ENCODE assay signal across 24 mouse cellular contexts in the genomic region with DNA sequence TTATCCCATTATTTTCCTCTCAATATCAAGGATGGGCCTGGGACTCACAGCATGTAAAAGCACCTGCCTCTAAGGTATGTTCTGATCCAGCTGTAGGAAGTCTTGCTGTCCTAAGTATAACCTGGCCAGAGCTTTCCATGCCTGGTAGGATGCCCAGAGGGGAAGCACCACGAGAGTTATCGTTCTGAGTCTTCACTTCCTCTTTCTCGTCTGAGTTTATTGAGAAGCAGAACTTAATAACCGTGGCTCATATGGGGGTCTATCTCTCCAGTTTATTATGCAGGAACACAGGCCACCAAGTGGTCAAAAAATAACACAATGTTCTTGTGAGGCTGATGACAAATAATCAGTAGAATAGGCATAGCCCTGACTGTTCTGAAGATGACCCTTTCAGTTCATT.
DNase-seq lines count a peak whose midpoint lies in the region; ATAC-seq and TF ChIP-seq lines count a peak whose summit lies in the region.
"Had no signal": no experiment of that assay in that cellular context is flagged by ENCODE, and none has a peak within 500 bp of the region (broad histone marks: within the 10 kb centered on the region; RNA-seq: fewer than 3 reads in every experiment).

No protein-coding gene starts in this region.

- H3K27ac ChIP-seq in MEL (ENCODE audit: control insufficient read depth, low read depth, low read length), result no peak overlapping the region
- H3K27ac ChIP-seq: forebrain, embryonic 10.5 days; forebrain, embryonic 13.5 days; heart, embryonic 15.5 days; hindbrain, embryonic 12.5 days; hindbrain, embryonic 15.5 days had no signal

- H3K79me2 ChIP-seq in MEL (ENCODE audit: control insufficient read depth, insufficient read depth, low read length, poor library complexity), result no peaks in the 10 kb centered on the region

- TF ChIP-seq POLR2A in MEL (IDR thresholded peaks at IDR 0.05; ENCODE audit: control insufficient read depth in 1 of 2, insufficient read depth in 1 of 2, low read depth in 1 of 2, low read length in 2 of 2, poor library complexity in 1 of 2), result no peak

- H3K36me3 ChIP-seq in MEL (ENCODE audit: control insufficient read depth in 1 of 2, insufficient read depth in 2 of 2, low read length in 2 of 2), result no peaks in the 10 kb centered on the region
- H3K36me3 ChIP-seq: forebrain, embryonic 10.5 days; heart, embryonic 12.5 days; heart, embryonic 15.5 days; hindbrain, embryonic 12.5 days; hindbrain, embryonic 15.5 days had no signal

- no peaks in the 10 kb centered on the region for H3K9me3 ChIP-seq in MEL (replicated peaks; ENCODE audit: insufficient read depth, low read length)
- H3K9me3 ChIP-seq: forebrain, embryonic 10.5 days; forebrain, embryonic 13.5 days; heart, embryonic 12.5 days; heart, embryonic 15.5 days; hindbrain, embryonic 12.5 days; hindbrain, embryonic 15.5 days had no signal

- peak; percentile 98 for ATAC-seq in granulocyte monocyte progenitor cell, adult 5-6 weeks (replicated peaks; ENCODE audit: poor library complexity, severe bottlenecking)
- peak; percentile 97 for ATAC-seq in megakaryocyte progenitor cell, adult 5-6 weeks (replicated peaks; ENCODE audit: poor library complexity)
- ATAC-seq: forebrain, embryonic 13.5 days; forebrain, embryonic 16.5 days; Patski had no signal

- no peak overlapping the region for H3K4me3 ChIP-seq in MEL (ENCODE audit: control insufficient read depth in 1 of 2, insufficient read depth in 1 of 2, low read depth in 2 of 2, low read length in 2 of 2)
- H3K4me3 ChIP-seq: forebrain, embryonic 10.5 days; forebrain, embryonic 13.5 days; heart, embryonic 12.5 days; heart, embryonic 15.5 days; hindbrain, embryonic 12.5 days; hindbrain, embryonic 15.5 days had no signal

- no peak for TF ChIP-seq EP300 in MEL (IDR thresholded peaks at IDR 0.05; ENCODE audit: low read depth in 1 of 2, low read length in 2 of 2)

- intact Hi-C loops in left cerebral cortex, postnatal 4 days (cut with DNase I), result no loop called here

- H3K4me1 ChIP-seq in MEL (ENCODE audit: control insufficient read depth in 1 of 2, insufficient read depth in 2 of 2, low read length in 2 of 2), result no peaks in the 10 kb centered on the region
- H3K4me1 ChIP-seq: forebrain, embryonic 10.5 days; heart, embryonic 12.5 days; heart, embryonic 15.5 days; hindbrain, embryonic 12.5 days had no signal

- TF ChIP-seq RAD21 in MEL (IDR thresholded peaks at IDR 0.05; ENCODE audit: low read depth, low read length), result no peak

- no peak for TF ChIP-seq CTCF in MEL (IDR thresholded peaks at IDR 0.05 in 2 of 3, conservative IDR thresholded peaks at IDR 0.05 in 1 of 3; ENCODE audit: control insufficient read depth in 1 of 3, insufficient read depth in 1 of 3, low read depth in 2 of 3, low read length in 3 of 3, poor library complexity in 1 of 3, severe bottlenecking in 1 of 3)

- no peaks in the 10 kb centered on the region for H3K27me3 ChIP-seq in MEL (ENCODE audit: control insufficient read depth in 1 of 2, insufficient read depth in 2 of 2, low read length in 2 of 2)
- H3K27me3 ChIP-seq: forebrain, embryonic 13.5 days; heart, embryonic 12.5 days; heart, embryonic 15.5 days; hindbrain, embryonic 12.5 days; hindbrain, embryonic 15.5 days had no signal

- H3K9ac ChIP-seq in MEL (ENCODE audit: control insufficient read depth, low read depth, low read length, poor library complexity, severe bottlenecking), result no peak overlapping the region
- H3K9ac ChIP-seq: forebrain, embryonic 13.5 days; heart, embryonic 12.5 days; heart, embryonic 15.5 days; hindbrain, embryonic 12.5 days; hindbrain, embryonic 15.5 days had no signal

- DNase-seq in MEL (ENCODE audit: low read depth, low spot score), result peak; percentile 2
- DNase-seq in adrenal gland, adult 8-10 months, result no peak
- no peak for DNase-seq in left cerebral cortex, postnatal 4 days
- DNase-seq in ovary, postnatal 14 days (ENCODE audit: low spot score), result no peak
- DNase-seq: adrenal gland, postnatal 14 days; cerebellum, adult 11 months; cerebellum, adult 2 months; cerebellum, adult 9-11 months; cerebellum, postnatal 25 days; gastrocnemius, postnatal 10 days; gastrocnemius, postnatal 36 days; heart, adult 18-20 months; heart, postnatal 10 days; heart, postnatal 4 days had no signal

TF ChIP-seq in MEL, 35 proteins besides CTCF, POLR2A, EP300 and RAD21:
- TF ChIP-seq MAZ (IDR thresholded peaks at IDR 0.05; ENCODE audit: low read depth, low read length), result no peak
- no peak for TF ChIP-seq MYC (IDR thresholded peaks at IDR 0.05; ENCODE audit: low read depth, low read length)
- no peak for TF ChIP-seq MAX (IDR thresholded peaks at IDR 0.05; ENCODE audit: low read length)
- no peak for TF ChIP-seq TBP (IDR thresholded peaks at IDR 0.05; ENCODE audit: low read depth, low read length)
- TF ChIP-seq CHD2 (IDR thresholded peaks at IDR 0.05; ENCODE audit: low read length), result no peak
- no peak for TF ChIP-seq ZC3H11A (IDR thresholded peaks at IDR 0.05; ENCODE audit: low read depth, low read length)
- no peak for TF ChIP-seq POLR2AphosphoS2 (IDR thresholded peaks at IDR 0.05; ENCODE audit: low read length)
- no peak for TF ChIP-seq USF1 (IDR thresholded peaks at IDR 0.05; ENCODE audit: low read depth, low read length)
- no peak for TF ChIP-seq POLR2AphosphoS5 (IDR thresholded peaks at IDR 0.05; ENCODE audit: borderline replicate concordance, low read depth, low read length)
- TF ChIP-seq MYB (IDR thresholded peaks at IDR 0.05; ENCODE audit: low read depth, low read length), result no peak
- TF ChIP-seq ELF1 (IDR thresholded peaks at IDR 0.05; ENCODE audit: low read depth, low read length), result no peak
- TF ChIP-seq RCOR1 (IDR thresholded peaks at IDR 0.05; ENCODE audit: low read depth, low read length), result no peak
- no peak for TF ChIP-seq E2F4 (IDR thresholded peaks at IDR 0.05; ENCODE audit: borderline replicate concordance, low read depth, low read length)
- TF ChIP-seq SMC3 (IDR thresholded peaks at IDR 0.05; ENCODE audit: low read depth, low read length), result no peak
- no peak for TF ChIP-seq MAFK (IDR thresholded peaks at IDR 0.05; ENCODE audit: borderline replicate concordance, low read depth, low read length)
- no peak for TF ChIP-seq JUND (IDR thresholded peaks at IDR 0.05; ENCODE audit: low read depth, low read length)
